Mouse (Mus musculus) left cerebral cortex, adult 2 months (tissue): ENCODE data around the gene Wfdc21. TPM values are rescaled to one million over a fixed set of nuclear protein-coding genes. Genes with fewer than 3 reads are reported as not detected.
A peak's percentile ranks its signal among the peaks of the same experiment; 100 is the strongest.

Source experiments
- DNase-seq, 2 experiments: peaks; one replicate each; pipeline ENCODE4 v3.0.0; 2021 to 2022; ENCODE audit warnings: low spot score in 2 of 2, mixed read lengths in 1 of 2; ENCODE audit errors: extremely low spot score in 1 of 2
- H3K27ac ChIP-seq: fragments of 200-600 bp; 2 replicates; pipeline ENCODE4 v1.8.1; 2022
- H3K4me3 ChIP-seq: fragments of 200-600 bp; 2 replicates; pipeline ENCODE4 v1.8.1; 2022
- CTCF ChIP-seq: fragments of 200-600 bp; IDR thresholded peaks from 2 replicates; pipeline ENCODE4 v1.8.1; 2022; ENCODE audit warnings: antibody characterized with exemption, mild to moderate bottlenecking, moderate library complexity
- intact Hi-C: fragments of 180-260 bp; cut with DNase I; formaldehyde crosslinking; loops from one replicate; pipeline ENCODE4 v1.15.1; 2025
- total RNA-seq, 2 experiments: library from RNA; stranded (reverse); gene quantifications; 2 replicates each; pipeline ENCODE4 v1.2.3; 2021

The Wfdc21 gene
- total RNA-seq, 2 experiments from 2014 or later, result not detected

DNA sequence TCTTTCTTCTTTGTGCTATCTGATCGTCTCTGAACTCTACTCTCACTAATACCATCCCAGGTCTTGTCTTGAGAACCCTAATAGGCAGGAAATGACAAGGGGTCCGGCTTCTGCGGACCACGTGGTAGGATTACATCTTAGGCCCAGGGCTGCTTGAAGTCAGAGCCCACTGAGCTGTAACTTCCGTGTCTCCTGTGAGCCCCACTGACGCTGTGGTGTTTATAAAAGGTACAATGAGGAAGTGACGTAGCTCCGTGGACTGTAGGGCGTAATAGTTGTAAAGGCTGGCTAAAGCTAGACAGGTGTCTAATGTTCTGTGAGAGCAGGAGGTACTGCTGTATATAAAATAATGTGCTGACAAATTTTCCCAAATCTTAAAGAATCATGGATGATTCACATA is 20.6 kb downstream of the Wfdc21 start:
- no peak overlapping the region for H3K4me3 ChIP-seq
- intact Hi-C loops, result no loop called here
- no peak for TF ChIP-seq CTCF
- no peak for DNase-seq
- no peak overlapping the region for H3K27ac ChIP-seq

DNA sequence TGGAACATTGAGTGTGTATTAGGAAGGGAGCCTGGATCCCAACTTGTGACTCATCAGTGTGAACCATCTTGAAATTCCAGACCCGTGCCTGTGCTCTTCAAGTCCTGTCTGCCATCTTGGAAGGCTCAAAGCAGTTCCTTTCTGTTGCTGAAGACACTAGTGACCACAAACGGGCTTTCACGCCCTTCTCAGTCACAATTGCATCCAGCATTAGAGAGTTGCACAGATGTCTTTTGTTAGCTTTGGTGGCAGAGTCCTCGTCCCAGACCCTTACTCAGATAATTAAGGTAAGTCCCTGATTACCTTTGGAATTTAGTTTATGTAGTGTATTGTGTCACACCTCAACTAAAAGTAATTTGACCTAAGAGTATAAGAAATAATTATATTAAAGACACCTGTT is 22.2 kb downstream of the Wfdc21 start:
- intact Hi-C loops, result no loop called here
- H3K4me3 ChIP-seq, result no peak overlapping the region
- no peak for TF ChIP-seq CTCF
- H3K27ac ChIP-seq, result no peak overlapping the region
- DNase-seq, result no peak

DNA sequence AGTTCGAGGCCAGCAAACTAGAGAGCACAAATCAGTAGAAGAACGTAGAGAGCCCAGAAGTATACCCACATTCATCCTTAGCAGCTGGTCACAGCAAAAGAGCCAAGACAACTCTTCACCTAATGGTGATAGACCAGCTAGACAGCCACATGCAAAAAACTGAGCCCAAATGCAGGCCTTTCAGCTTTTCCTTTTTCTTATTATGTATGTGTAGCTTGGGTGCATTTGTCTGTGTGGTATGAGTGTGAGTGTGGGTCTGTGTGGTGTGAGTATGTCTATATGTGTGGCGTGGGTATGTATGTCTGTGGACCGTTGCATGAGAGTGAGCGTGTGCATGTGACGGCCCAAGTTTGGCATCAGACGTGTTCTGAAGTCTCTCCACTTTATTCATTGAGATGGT is 24.3 kb downstream of the Wfdc21 start:
- no peak for TF ChIP-seq CTCF
- DNase-seq, result no peak

DNA sequence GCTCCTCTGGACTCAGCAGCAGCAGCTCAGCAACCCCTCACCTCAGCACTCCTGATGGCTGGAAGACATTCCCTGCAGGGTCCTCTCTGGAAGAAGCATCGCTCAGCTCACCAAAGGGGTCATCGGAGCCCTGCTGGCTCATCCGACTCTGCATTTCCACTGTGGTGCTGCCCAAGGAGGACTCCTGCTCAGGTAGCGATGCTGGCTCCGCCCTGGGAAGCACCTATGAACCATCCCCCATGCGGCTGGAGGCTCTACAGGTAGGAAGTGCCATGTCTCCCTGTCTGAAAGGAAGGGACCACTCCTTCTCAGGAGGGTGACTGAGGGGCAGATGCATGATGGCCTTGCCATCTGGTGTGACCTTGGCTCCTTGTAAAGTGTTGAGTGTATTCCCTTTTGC is 25.6 kb downstream of the Wfdc21 start:
- TF ChIP-seq CTCF, result no peak
- DNase-seq, result no peak
- H3K27ac ChIP-seq, result no peak overlapping the region
- H3K4me3 ChIP-seq, result no peak overlapping the region
- intact Hi-C loops, result no loop called here

More for the DNA sequence above, 24.3 kb downstream of the Wfdc21 start:
- no peak overlapping the region for H3K4me3 ChIP-seq
- intact Hi-C loops, result no loop called here
- H3K27ac ChIP-seq, result no peak overlapping the region

DNA sequence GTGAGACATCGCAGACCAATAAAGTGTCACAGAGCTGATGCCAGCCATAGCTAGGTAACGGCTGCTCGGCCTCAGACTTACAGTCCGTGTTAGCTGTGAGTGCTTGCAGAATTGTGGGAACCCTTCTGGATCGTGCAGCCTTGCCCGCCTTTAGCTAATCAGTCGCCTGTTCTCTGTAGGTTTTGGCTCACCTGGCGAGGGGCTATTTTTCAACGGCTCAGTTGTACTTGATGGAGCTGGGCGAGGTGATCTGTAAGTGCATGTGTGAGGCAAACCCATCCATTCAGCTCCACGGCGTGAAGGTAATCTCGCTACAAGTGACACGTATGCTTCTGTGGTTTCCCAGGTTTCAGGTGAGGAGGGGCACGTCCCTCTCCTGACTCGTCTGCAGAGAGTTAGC is 27.0 kb downstream of the Wfdc21 start:
- Histone ChIP-seq H3K27ac (no peak overlapping the region), H3K4me3 (no peak overlapping the region)
- intact Hi-C loops, result no loop called here
- TF ChIP-seq CTCF, result no peak
- DNase-seq, result no peak

DNA sequence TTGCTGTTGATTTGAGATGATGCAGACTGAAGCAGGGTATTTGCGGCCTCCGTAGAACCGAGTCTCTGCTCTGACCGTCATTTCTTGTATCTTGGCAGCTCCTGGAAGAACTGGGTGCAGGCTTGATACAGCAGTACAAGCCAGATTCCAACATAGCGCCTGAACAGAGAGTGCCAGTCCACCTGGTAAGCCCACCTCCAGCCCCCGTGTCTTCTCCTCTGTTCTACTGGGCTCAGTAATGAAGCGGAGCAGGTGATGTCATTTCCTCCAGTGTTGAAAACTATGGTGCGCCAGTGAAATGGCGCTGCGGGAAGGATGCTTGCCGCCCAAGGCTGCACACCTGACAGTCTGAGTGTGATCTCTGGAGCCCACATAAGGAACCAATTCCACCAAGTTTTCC is 27.6 kb downstream of the Wfdc21 start:
- H3K4me3 ChIP-seq, result no peak overlapping the region
- no peak for DNase-seq
- TF ChIP-seq CTCF, result no peak
- intact Hi-C loops, result no loop called here
- H3K27ac ChIP-seq, result no peak overlapping the region

DNA sequence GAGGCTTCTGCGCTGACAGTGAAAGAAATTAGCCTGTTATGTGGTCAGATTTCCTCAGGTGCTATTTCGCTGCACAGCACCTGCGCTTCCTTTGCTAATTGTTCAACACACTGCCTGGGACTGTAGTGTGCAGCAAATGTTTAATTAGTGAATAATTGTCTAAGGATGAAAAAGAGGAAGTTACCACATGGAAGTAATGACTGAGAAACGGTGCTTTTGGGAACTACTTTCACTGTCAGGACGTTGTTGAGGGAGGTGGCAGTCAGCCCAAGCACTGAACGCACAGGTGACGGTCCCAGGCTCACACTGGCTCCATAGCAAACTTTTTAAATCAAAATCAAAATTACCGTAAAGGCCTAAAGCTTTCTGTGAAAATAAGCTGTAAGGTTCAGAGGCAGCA is 30.1 kb downstream of the Wfdc21 start:
- Histone ChIP-seq H3K4me3 (no peak overlapping the region), H3K27ac (no peak overlapping the region)
- TF ChIP-seq CTCF, result no peak
- no peak for DNase-seq
- intact Hi-C loops, result no loop called here

DNA sequence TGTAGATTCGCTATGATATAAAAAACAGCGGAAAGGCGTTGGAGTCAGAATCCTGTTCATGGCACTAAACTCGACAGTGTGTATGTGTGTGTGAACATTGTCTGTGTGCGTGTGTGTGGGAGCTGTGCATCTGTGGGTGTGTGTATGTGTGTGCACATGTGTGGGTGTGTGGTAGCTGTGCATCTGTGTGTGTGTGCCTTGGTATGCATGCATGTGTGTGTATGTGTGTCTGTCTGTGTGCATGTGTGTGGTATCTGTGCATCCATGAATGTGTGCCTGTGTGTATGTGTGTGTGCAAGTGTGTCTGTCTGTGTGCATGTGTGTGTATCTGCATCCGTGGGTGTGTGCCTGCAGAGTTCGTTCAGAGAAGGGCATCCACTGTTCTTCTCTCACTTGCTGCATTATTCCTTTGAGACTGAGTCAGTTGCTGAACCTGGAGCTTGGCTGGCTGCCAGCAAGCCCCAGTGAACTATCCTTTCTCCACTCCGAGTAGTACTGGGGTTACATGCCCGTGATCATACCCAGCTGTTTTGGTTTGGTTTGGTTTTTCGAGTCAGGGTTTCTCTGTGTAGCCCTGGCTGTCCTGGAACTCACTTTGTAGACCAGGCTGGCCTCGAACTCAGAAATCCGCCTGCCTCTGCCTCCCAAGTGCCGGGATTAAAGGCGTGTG is 37.3 kb downstream of the Wfdc21 start:
- no peak for TF ChIP-seq CTCF
- intact Hi-C loops, result loop anchor here (2.0 to 10.0 kb wide), 2 partner anchors 153 to 381 kb away; partner anchors contain the start of gene Gm11437
- DNase-seq, result no peak
- Histone ChIP-seq H3K4me3 (no peak overlapping the region), H3K27ac (no peak overlapping the region)

DNA sequence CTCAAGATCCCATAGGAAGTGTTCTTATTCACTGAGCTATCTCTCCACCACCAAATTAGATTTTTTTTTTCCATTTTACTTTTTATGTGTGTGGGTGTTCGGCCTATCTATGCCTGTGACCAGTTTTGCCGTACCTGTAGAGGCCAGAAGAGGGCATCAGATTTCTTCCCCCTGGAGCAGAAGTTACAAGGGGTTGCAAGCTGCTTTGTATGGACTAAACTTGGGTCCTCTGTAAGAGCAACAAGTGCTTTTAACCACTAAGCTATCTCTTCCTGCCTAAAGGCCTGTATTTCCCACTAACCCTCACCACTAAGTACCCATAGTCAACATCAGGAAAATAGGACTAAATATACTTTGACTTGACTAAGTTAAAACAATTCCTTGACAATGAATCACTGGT is 37.9 kb downstream of the Wfdc21 start:
- H3K4me3 ChIP-seq, result no peak overlapping the region
- peak in 1 of 2 experiments; percentile 21 for DNase-seq
- H3K27ac ChIP-seq, result no peak overlapping the region
- intact Hi-C loops, result loop anchor here (2.0 to 10.0 kb wide), 3 partner anchors 152 to 380 kb away; partner anchors contain the start of gene Gm11437
- peak; percentile 54 for TF ChIP-seq CTCF

DNA sequence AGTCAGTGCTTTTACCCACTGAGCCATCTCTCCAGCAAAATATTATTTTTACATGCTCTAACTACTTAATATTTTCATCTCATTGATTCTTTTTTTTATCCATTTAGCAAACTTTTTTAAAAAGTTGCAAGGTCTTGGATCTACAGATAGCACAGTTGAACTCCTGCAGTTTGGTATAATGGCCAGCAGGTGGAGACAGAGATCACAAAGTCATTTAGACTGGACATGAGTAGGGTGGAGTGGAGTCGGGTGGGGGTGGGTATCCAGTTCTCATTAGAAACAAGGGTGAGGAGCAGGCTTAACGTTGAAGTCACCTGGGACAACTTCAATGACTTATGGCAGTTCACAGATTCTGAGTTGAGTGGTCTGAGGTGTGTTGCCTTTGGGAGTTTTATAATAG is 38.6 kb downstream of the Wfdc21 start:
- DNase-seq, result peak; percentile 41 to 46
- intact Hi-C loops, result loop anchor here (2.0 to 10.0 kb wide), 3 partner anchors 151 to 379 kb away; partner anchors contain the start of gene Gm11437

DNA sequence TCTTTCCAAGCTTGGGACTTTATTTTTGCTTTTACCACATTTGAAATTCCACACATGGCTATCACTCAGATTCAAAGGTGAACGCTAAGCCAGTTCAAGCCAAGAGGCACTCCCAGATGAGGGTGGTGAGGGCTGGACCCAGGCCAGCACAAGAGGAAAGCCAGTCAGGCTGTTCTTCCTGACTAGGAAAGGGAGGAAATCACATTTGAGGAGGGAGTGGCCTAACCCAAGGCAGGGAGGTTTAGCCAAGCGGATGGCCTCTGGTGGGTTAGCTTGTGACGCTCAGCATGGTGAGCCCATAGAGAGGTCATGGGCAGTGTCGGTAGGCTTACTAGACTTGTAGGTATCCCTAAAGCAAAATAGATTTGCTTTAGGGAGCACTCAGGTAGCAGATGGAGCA is 40.1 kb downstream of the Wfdc21 start:
- Histone ChIP-seq H3K27ac (no peak overlapping the region), H3K4me3 (no peak overlapping the region)
- no peak for DNase-seq
- intact Hi-C loops, result loop anchor here (5.0 to 10.0 kb wide), 2 partner anchors 245 to 378 kb away; partner anchors contain the start of gene Gm11437
- TF ChIP-seq CTCF, result no peak

More for the DNA sequence above, 38.6 kb downstream of the Wfdc21 start:
- no peak overlapping the region for H3K27ac ChIP-seq
- H3K4me3 ChIP-seq, result no peak overlapping the region
- peak; percentile 72 for TF ChIP-seq CTCF

DNA sequence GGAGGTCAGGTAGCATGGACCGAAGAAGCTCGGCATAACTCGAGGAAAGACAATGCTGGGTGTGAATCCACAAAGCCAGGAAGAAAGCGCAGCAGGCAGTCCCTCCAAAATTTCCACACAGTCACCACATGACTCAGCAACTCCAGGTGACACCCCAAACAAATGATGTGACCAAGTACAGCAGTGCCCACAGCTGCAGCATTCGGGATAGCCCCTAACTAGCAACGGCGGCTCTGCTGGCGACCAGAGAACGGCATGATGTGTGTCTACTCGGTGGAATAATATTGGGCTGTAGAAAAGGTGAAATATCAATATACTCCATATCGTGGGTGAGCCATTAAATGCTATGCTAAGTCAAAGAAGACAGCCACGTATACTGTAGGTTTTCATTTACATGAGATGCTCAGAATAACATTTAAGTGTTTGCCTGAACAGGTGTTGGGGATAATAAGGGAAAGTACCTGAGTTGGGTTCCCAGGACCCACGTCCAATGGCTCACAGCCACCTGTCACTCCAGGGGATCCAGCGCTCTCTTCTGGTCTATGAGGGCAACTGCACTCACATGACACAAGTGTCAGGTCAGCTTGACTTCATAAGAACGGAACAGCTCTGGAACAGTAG is 40.8 kb downstream of the Wfdc21 start:
- intact Hi-C loops, result loop anchor here (5.0 to 10.0 kb wide), 2 partner anchors 245 to 377 kb away; partner anchors contain the start of gene Gm11437
- Histone ChIP-seq H3K4me3 (no peak overlapping the region), H3K27ac (no peak overlapping the region)
- DNase-seq, result no peak
- peak; percentile 38 for TF ChIP-seq CTCF
